Mouse (Mus musculus): Measurements from ENCODE around the gene Pbx3.

The Pbx3 gene

GRCm38 (mm10) chr2:34225470-34225869 is 147.5 kb downstream of the Pbx3 start:
- no peak for DNase-seq (ENCODE audit: low read depth, low spot score)

DNA sequence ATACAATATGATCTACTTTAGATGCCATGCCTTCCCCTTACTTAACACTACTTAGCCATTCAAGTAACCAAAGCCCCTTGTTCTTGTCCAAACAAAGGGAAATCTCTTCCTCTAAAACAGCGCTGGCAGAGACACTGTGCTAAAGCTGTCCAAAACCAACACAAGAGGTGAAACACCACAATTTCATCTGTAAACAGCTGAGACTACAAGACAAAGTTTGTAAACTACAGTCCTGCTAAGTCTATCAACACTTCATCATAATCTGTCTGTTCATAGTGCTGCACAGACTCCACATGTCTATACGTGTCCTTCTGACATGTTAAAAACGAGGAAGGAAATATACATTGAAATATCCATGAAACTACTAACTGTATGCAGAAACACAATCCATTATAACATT is 151.5 kb downstream of the Pbx3 start:
- DNase-seq (ENCODE audit: low read depth, low spot score): no peak

- DNase-seq (ENCODE audit: low read depth, low spot score): no peak
These were observed 153.8 kb downstream of the Pbx3 start for GRCm38 (mm10) chr2:34219150-34219549.

- no peak for DNase-seq (ENCODE audit: low read depth, low spot score)
These were observed 155.3 kb downstream of the Pbx3 start for GRCm38 (mm10) chr2:34217596-34217995.

DNA sequence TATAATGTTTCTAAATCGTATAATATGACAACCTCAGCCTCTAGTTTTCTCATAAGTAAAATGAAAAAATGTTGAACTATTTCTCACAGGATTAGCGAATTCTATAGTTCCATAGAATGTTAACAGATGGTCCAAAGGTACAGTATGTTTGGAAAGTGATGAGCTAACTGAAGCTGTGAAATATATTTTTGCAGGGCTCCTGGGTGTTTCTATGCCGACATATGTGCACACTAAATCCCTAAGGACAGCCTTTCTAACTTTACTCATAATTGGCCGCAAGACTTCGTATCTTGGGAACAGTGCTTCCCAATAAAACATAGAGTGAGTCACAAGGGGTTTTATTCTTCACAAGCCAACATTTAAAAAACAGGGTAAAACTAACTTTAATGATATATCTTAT is 157.4 kb downstream of the Pbx3 start:
- no peak for DNase-seq (ENCODE audit: low read depth, low spot score)

- DNase-seq (ENCODE audit: low read depth, low spot score): no peak
These were observed 160.5 kb downstream of the Pbx3 start for GRCm38 (mm10) chr2:34212418-34212817.

DNA sequence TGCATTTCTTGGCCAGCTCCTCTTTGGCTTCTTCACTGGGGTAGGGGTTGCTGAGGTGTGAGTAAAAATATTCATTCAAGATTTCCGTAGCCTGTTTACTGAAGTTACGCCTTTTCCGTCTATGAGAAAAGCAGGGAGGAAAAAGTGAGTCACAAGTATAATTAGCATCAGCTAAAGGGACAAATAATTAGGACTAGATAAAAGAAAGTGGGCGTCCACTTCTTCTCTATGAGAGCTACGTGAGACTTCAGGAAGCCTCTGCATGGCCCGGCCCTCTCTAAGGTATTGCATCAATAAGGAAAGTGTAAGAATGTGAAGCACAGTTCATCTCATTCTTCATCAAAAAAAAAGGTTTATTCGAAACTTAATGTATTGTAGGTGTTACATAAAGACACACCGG is 168.1 kb downstream of the Pbx3 start:
- no peak for DNase-seq (ENCODE audit: low read depth, low spot score)

GRCm38 (mm10) chr2:34204325-34204724 is 168.6 kb downstream of the Pbx3 start:
- DNase-seq (ENCODE audit: low read depth, low spot score): no peak

GRCm38 (mm10) chr2:34193870-34194820 is 178.8 kb downstream of the Pbx3 start:
- no peak for DNase-seq (ENCODE audit: low read depth, low spot score)

GRCm38 (mm10) chr2:34193276-34193675 is 179.7 kb downstream of the Pbx3 start:
- DNase-seq (ENCODE audit: low read depth, low spot score): no peak

- DNase-seq (ENCODE audit: low read depth, low spot score): no peak
These were observed 185.6 kb downstream of the Pbx3 start for GRCm38 (mm10) chr2:34187366-34187765.

DNA sequence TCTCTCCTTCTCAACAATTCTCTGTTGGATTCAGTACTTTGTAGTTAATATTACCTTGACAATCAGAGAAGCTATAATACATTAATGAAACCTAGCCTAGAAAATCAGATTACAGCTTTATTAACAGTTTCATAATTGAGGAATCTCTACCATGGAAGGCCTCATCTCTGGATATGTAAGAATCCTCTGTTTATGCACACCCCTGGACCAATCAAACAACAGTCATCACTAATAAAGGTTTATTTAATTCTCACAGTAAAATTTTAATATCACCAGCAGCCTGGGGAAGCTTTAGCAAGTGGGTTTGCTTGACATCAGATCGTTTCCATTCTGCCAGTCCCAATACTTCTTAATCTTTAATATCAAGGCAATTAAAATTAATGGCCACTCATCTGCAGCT is 191.3 kb downstream of the Pbx3 start:
- DNase-seq (ENCODE audit: low read depth, low spot score): no peak

DNA sequence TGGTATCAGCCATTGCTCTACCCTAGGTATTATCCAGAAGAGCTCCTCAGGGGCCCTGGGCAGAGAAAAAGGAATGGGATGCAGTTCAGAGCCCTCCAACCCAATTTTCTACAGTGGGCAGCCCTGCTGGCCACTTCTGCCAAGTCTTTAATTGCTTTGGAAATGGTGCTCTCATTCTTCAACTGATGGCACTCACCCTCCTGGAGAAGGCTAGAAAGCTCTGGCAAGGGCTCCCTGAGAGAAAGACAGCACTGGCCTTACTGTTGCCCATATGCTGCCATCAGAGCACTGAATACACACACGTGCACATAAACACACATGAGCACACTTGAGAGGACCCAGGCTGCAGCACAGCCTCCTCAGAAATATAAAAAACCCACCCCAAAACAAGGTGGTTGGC is 193.6 kb downstream of the Pbx3 start:
- DNase-seq (ENCODE audit: low read depth, low spot score): no peak

GRCm38 (mm10) chr2:34178653-34179052 is 194.3 kb downstream of the Pbx3 start:
- no peak for DNase-seq (ENCODE audit: low read depth, low spot score)

DNA sequence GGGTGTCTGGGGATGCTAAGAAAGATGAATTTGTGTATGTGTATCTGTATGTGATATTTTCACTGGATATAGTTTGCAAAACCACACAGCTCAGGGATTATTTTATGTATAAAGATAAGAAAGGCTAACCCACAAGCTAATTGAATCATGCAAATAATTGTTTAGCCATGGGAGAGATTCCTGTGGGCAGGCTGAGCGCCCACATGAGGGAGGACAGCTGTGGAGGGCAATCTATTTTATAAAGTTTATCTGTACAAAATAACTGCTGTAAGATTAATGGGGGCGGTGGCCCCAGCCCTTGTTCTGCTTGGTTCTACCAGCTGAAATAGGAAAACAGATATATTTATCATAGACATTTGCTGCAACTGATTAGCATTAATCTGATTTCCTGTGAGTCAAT is 202.5 kb downstream of the Pbx3 start:
- DNase-seq (ENCODE audit: low read depth, low spot score): no peak

DNA sequence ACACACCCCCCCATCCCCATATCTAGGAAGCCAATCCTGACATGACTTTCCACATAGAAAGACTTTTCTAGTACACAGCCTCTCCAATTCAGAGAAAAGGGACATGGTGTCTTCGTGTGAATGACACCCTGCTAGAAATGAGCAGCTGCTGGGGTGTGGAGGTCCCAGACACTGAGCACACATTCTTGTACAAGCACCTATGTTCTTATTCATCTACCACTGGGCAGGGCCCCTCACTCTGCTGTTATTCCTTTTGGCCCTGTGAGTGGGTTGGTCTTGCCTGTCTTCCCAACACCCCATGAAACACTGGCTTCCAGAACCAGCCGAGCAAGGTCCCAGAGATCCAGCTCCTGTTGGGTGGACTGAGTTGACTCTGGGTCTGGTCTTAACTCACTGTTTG is 203.3 kb downstream of the Pbx3 start:
- no peak for DNase-seq (ENCODE audit: low read depth, low spot score)

DNA sequence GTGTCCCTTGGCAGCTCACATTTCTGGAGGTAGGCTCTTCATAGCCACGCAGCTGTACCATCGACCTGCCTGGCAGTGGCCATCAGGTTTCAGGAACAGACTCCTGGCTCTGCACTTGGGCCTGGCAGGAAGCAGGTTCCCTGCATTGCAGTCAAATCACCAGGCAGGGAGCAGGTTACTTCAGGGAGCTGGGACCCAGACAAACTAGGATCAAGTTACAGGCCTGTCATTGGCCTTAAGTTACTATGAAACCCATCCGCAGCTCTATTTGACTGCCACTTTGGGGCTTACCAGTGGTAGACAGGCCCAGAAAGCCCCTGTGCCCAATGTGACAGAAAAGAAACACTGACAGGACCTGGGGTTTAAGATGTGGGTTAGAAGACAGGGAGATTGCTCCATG is 204.8 kb downstream of the Pbx3 start:
- no peak for DNase-seq (ENCODE audit: low read depth, low spot score)

GRCm38 (mm10) chr2:34162484-34162883 is 210.5 kb downstream of the Pbx3 start:
- no peak for DNase-seq (ENCODE audit: low read depth, low spot score)

DNA sequence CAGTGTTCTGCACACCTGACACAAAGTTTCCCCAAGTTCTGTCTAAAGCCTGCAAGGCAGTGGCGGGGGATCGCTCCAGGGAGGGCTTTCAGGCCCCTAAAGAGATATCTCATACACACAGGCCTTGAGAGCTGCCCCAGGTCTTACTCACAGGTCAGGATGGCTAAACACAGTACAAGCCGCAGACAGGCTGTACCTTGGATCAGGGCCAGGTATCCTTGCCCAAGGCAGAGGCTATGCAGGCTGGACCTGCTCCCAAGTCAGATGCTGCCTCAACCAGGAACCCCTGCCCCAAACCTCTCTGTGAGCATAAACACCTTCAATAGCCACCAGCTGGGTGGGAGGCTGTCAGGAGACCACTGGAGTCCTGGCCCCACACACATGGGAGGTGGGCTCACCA is 215.2 kb downstream of the Pbx3 start:
- no peak for DNase-seq (ENCODE audit: low read depth, low spot score)

DNA sequence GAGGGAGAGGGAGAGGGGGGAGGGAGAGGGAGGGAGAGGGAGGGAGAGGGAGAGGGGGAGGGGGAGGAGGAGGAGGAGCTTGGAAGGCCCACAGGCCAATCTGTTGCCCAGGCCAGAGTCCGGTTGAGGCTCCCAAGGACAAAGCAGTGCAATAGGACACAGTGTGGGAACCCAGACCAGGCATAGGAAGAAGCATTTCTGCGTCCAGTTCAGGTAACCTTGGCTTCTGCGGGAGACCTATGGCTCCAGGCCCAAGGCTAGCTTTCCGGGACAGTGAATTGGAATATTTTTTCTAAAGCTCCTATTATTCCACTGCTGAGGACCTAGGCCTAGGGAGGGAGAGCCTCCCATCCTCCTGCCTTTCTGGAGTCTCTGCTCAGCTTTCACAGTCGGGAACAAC is 218.1 kb downstream of the Pbx3 start:
- DNase-seq (ENCODE audit: low read depth, low spot score): no peak

GRCm38 (mm10) chr2:34153336-34153735 is 219.6 kb downstream of the Pbx3 start:
- no peak for DNase-seq (ENCODE audit: low read depth, low spot score)

GRCm38 (mm10) chr2:34150560-34150959 is 222.4 kb downstream of the Pbx3 start:
- peak; percentile 11 for DNase-seq (ENCODE audit: low read depth, low spot score)

DNA sequence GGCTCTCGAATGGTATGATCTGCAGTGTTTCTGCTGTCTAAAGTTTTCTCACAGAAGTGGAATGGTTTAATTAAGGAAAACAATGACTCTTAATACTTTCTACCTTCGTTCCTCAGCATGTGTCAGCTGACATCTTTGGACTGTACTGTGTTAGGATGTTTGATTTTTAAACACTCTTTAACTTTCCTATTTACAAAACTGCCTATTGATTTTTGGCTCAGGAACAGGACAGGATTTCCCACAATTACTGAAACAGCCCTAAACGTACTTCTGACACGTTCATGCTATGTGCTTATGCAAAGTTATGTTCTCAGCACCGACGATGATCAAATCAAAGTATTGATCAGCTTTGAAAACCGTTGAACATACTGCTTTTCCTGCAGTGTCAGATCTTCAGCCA is 224.7 kb downstream of the Pbx3 start:
- DNase-seq (ENCODE audit: low read depth, low spot score): no peak

- no peak for DNase-seq (ENCODE audit: low read depth, low spot score)
These were observed 225.5 kb downstream of the Pbx3 start for GRCm38 (mm10) chr2:34147476-34147875.

Measured in ES-CJ7 (cell line).